Mouse (Mus musculus) liver, embryonic 12.5 days (tissue): ENCODE data around the gene Crtc3. TPM values are rescaled to one million over a fixed set of nuclear protein-coding genes. Genes with fewer than 3 reads are reported as not detected.

Experiments
- ATAC-seq: fragments of 200-750 bp; cut with Nextera tagmentation; 2 replicates; pipeline ENCODE4 v1.8.0; 2017; ENCODE audit warnings: moderate number of reproducible peaks, mild to moderate bottlenecking, moderate library complexity
- H3K27ac ChIP-seq: fragments of 300-500 bp; sonication (generic); 2 replicates; pipeline ENCODE4 v1.5.1; 2016; ENCODE audit warnings: mild to moderate bottlenecking
- H3K27me3 ChIP-seq: fragments of 300-500 bp; sonication (generic); replicated peaks from 2 replicates; pipeline ENCODE4 v1.6.1; 2016; ENCODE audit warnings: mild to moderate bottlenecking, moderate library complexity
- H3K36me3 ChIP-seq: fragments of 300-500 bp; sonication (generic); 2 replicates; pipeline ENCODE4 v1.6.1; 2016; ENCODE audit warnings: mild to moderate bottlenecking, moderate library complexity
- H3K4me1 ChIP-seq: fragments of 300-500 bp; sonication (generic); 2 replicates; pipeline ENCODE4 v1.6.1; 2016
- H3K4me2 ChIP-seq: fragments of 300-500 bp; sonication (generic); 2 replicates; pipeline ENCODE4 v1.6.1; 2016; ENCODE audit warnings: mild to moderate bottlenecking, moderate library complexity
- H3K4me3 ChIP-seq: fragments of 300-500 bp; sonication (generic); 2 replicates; pipeline ENCODE4 v1.5.1; 2016; ENCODE audit warnings: mild to moderate bottlenecking, moderate library complexity
- H3K9ac ChIP-seq: fragments of 300-500 bp; sonication (generic); 2 replicates; pipeline ENCODE4 v1.6.1; 2016; ENCODE audit warnings: mild to moderate bottlenecking, moderate library complexity
- H3K9me3 ChIP-seq: fragments of 300-500 bp; sonication (generic); replicated peaks from 2 replicates; pipeline ENCODE4 v1.6.1; 2016; ENCODE audit warnings: mild to moderate bottlenecking, moderate library complexity
- WGBS: fragments of 180-500 bp; shearing (Covaris S2); methylation state at CpG from one replicate; pipeline ENCODE4 v1.1.7; 2016; ENCODE audit not compliant: insufficient replicate concordance; 5-methylcytosine and 5-hydroxymethylcytosine counted together
- polyA plus RNA-seq: library from polyadenylated mRNA; unstranded; fragments of >200 nt; fragmentation: Nextera tagmentation; extraction: Ambion mirVana; gene quantifications from 2 replicates; pipeline ENCODE4 v1.2.1, GENCODE M21; 2016

Crtc3 gene
- 7.0 and 7.1 TPM in 2 replicates for polyA plus RNA-seq

GRCm38 (mm10) chr7:80688556-80689220 is at the start of gene Crtc3:
TSS of gene Crtc3 (minus strand) at chr7:80688877.
- H3K4me3 ChIP-seq = peak within 1 kb of the TSS; percentile 81
- H3K36me3 ChIP-seq = no peaks in the 10 kb centered on the region
- peak; percentile 88 for ATAC-seq
- under 1% methylated on average over 73 of the region's 83 CpGs for WGBS
- no peaks in the 10 kb centered on the region; the same call in 1 of the 2 replicates for H3K27me3 ChIP-seq
- peak within 1 kb of the TSS; percentile 88 for H3K27ac ChIP-seq
- H3K9ac ChIP-seq = peak within 1 kb of the TSS; percentile 88
- peaks cover 40% of the 10 kb centered on the region for H3K4me1 ChIP-seq
- H3K9me3 ChIP-seq = no peaks in the 10 kb centered on the region
- H3K4me2 ChIP-seq = peak within 1 kb of the TSS; percentile 95

DNA sequence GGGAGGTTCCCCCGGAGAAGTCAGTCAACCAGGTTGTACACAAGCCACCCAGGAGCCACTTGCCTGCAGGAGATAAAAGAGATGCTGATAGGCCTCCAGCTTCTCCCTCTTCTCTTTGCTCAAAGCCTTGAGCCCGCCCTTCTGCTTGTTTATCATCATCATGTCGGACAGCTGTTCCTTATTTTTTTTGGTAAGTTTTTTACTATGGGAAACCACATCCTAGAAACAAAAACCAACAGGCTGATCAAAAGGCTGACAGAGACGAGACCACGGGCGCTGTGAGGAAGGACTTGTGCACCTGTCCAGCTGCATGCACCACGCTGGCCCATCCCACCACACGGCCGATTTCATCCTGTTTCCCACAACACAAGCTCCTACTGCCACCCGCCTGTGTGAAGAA is 47.5 kb upstream of the Crtc3 start:
- H3K27ac ChIP-seq = no peak overlapping the region
- 65% methylated on average over 10 of the region's 10 CpGs for WGBS
- no peaks in the 10 kb centered on the region; the same call in 1 of the 2 replicates for H3K4me1 ChIP-seq
- no peak overlapping the region for H3K4me2 ChIP-seq
- H3K9ac ChIP-seq = no peak overlapping the region
- H3K9me3 ChIP-seq = no peaks in the 10 kb centered on the region
- no peaks in the 10 kb centered on the region for H3K27me3 ChIP-seq
- ATAC-seq = no peak
- H3K4me3 ChIP-seq = no peak overlapping the region
- H3K36me3 ChIP-seq = peaks cover 66% of the 10 kb centered on the region

DNA sequence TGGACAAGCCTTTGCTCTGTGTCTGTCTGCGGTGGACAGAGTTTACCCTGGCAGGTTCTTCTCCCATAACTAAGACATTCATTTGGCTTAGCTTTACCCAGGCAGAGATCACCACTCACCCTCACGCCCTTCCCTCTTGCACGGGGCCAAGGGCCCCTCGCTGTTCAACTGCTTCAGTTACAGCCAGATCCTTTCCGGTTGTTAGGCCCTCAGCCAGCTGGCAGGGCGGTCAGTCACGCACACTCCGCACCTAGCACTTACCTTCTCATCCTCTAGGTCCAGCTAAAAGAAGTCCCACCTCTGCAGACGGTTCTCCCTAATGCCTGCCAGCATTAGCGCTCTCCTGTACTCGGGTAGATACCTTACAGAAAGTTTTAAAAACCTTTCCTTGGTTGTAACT is 44.3 kb upstream of the Crtc3 start:
- Histone ChIP-seq H3K4me1 (peaks cover 10% of the 10 kb centered on the region), H3K4me2 (no peak overlapping the region), H3K27me3 (no peaks in the 10 kb centered on the region), H3K36me3 (peaks cover 64% of the 10 kb centered on the region), H3K4me3 (no peak overlapping the region), H3K27ac (no peak overlapping the region), H3K9ac (no peak overlapping the region), H3K9me3 (no peaks in the 10 kb centered on the region)
- WGBS = 85% methylated on average over 11 of the region's 11 CpGs
- no peak for ATAC-seq

GRCm38 (mm10) chr7:80729662-80730061 is 41.0 kb upstream of the Crtc3 start:
- no peak overlapping the region for H3K27ac ChIP-seq
- peaks cover 10% of the 10 kb centered on the region for H3K4me1 ChIP-seq
- H3K4me2 ChIP-seq = no peak overlapping the region
- H3K36me3 ChIP-seq = peaks cover 66% of the 10 kb centered on the region
- H3K27me3 ChIP-seq = no peaks in the 10 kb centered on the region
- ATAC-seq = no peak
- H3K4me3 ChIP-seq = no peak overlapping the region
- H3K9ac ChIP-seq = no peak overlapping the region
- WGBS = 26% methylated on average over 8 of the region's 8 CpGs
- no peaks in the 10 kb centered on the region for H3K9me3 ChIP-seq

DNA sequence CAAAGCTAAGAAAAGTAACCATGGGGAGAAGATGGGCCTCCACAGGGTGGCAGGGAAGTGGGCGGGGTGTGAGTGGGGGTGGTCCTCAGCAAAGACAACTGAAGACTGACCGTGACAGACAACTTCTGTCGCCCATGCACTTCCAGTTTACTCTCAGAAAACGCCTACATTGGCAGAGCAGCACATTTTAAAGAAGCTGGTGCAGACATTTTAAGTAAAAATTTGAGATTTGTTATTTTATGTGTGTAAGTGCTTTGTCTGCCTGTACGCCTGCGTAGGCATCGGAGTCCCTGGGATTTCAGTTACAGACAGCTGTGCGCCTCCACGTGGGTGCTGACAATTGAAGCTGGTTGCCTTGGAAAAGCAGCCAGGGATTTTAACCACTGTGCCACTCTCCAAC is 32.4 kb upstream of the Crtc3 start:
- Histone ChIP-seq H3K4me2 (no peak overlapping the region), H3K27ac (0 out of 2 replicates have a peak overlapping the region, but pooled peaks have one; percentile 14), H3K4me3 (no peak overlapping the region), H3K27me3 (no peaks in the 10 kb centered on the region), H3K4me1 (peaks cover 53% of the 10 kb centered on the region), H3K9me3 (no peaks in the 10 kb centered on the region), H3K9ac (no peak overlapping the region), H3K36me3 (peaks cover 73% of the 10 kb centered on the region)
- 63% methylated on average over 9 of the region's 9 CpGs for WGBS
- ATAC-seq = no peak

- Histone ChIP-seq H3K9me3 (no peaks in the 10 kb centered on the region), H3K27ac (no peak overlapping the region), H3K4me2 (no peak overlapping the region), H3K9ac (no peak overlapping the region), H3K4me3 (no peak overlapping the region), H3K36me3 (peaks cover 70% of the 10 kb centered on the region), H3K4me1 (peaks cover 58% of the 10 kb centered on the region), H3K27me3 (no peaks in the 10 kb centered on the region)
- WGBS = 63% methylated on average over 7 of the region's 7 CpGs
- ATAC-seq = peak; percentile 60; the same call in 1 of the 2 replicates
These were observed 30.9 kb upstream of the Crtc3 start for GRCm38 (mm10) chr7:80719582-80719981.

DNA sequence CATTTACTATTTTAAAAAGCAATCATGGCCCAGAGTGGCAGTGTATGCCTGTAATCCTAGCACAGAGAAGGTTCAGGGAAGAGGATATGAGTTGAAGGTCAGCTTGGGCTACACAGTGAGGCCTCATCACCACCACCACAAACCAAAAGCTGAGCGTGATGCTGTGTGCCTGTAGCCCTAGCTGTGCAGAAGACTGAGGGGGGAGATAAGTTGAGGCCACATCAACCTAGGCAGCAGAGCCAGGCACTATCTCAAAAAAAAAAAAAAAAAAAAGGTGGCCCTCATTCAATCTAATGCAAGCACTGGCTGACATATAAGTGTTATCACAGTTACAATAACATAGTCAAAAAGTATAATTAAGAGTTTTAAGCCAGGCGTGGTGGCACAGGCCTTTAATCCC is 30.4 kb upstream of the Crtc3 start:
- no peak overlapping the region for H3K27ac ChIP-seq
- H3K36me3 ChIP-seq = peaks cover 65% of the 10 kb centered on the region
- H3K4me3 ChIP-seq = no peak overlapping the region
- no peak overlapping the region for H3K4me2 ChIP-seq
- ATAC-seq = peak; percentile 73
- H3K27me3 ChIP-seq = no peaks in the 10 kb centered on the region
- H3K9ac ChIP-seq = no peak overlapping the region
- 47% methylated on average over 2 of the region's 2 CpGs for WGBS
- H3K9me3 ChIP-seq = no peaks in the 10 kb centered on the region
- peaks cover 58% of the 10 kb centered on the region for H3K4me1 ChIP-seq

- no peak for ATAC-seq
- peaks cover 58% of the 10 kb centered on the region for H3K4me1 ChIP-seq
- H3K9ac ChIP-seq = no peak overlapping the region
- H3K4me3 ChIP-seq = no peak overlapping the region
- H3K27ac ChIP-seq = no peak overlapping the region
- no peak overlapping the region for H3K4me2 ChIP-seq
- 86% methylated on average over 8 of the region's 8 CpGs for WGBS
- H3K9me3 ChIP-seq = no peaks in the 10 kb centered on the region
- H3K36me3 ChIP-seq = peaks cover 62% of the 10 kb centered on the region
- H3K27me3 ChIP-seq = no peaks in the 10 kb centered on the region
These were observed 29.8 kb upstream of the Crtc3 start for GRCm38 (mm10) chr7:80718471-80718870.

DNA sequence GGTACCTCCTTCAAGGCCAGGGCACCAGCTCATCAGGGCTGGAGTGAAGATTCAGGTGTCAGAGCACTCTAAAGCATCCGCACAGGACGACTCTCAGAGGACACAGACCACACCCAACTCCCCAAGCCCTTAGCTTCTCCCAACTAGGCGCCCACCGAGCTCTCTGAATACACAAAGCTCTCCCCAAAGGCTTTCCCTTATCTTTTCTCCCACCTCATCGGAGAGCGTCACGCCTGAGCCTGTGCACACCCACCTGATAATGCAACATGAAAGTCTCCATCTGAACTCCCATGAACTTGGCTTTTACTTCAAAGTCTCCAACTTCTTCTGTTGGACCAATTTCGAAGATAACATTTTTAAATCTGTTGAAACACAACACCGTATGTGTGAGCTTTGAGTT is 28.1 kb upstream of the Crtc3 start:
- 27% methylated on average over 9 of the region's 9 CpGs for WGBS
- peak; percentile 59 for ATAC-seq
- Histone ChIP-seq H3K36me3 (peaks cover 48% of the 10 kb centered on the region), H3K4me3 (no peak overlapping the region), H3K4me2 (peak overlapping the region; percentile 22), H3K9ac (no peak overlapping the region), H3K9me3 (no peaks in the 10 kb centered on the region), H3K4me1 (peaks cover 58% of the 10 kb centered on the region), H3K27me3 (no peaks in the 10 kb centered on the region), H3K27ac (no peak overlapping the region)

DNA sequence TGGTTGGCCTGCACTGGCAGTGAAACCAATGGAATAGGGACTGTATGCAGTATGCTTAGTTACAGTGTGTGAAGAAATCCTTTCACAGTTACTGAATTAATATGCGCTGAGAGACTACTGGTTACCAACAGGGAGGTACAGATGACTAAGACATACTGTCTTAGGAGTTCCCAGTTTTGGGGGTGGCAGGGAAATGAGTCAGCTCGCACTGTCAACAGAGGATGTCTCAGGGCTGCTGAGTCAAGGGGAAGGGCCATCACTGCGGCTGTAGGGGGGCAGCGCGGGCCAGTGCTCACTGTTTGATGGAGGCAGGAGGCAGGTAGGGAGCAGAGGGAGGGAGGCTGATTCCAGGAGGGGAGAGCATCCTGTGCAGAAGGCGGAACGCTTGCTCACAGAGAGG is 26.6 kb upstream of the Crtc3 start:
- H3K4me3 ChIP-seq = no peak overlapping the region
- WGBS = 81% methylated on average over 7 of the region's 7 CpGs
- H3K27me3 ChIP-seq = no peaks in the 10 kb centered on the region
- H3K4me2 ChIP-seq = no peak overlapping the region
- peaks cover 40% of the 10 kb centered on the region for H3K36me3 ChIP-seq
- H3K4me1 ChIP-seq = peaks cover 46% of the 10 kb centered on the region
- ATAC-seq = peak; percentile 40; the same call in 1 of the 2 replicates
- no peaks in the 10 kb centered on the region for H3K9me3 ChIP-seq
- no peak overlapping the region for H3K27ac ChIP-seq
- H3K9ac ChIP-seq = no peak overlapping the region

- H3K9ac ChIP-seq = no peak overlapping the region
- H3K9me3 ChIP-seq = no peaks in the 10 kb centered on the region
- no peak overlapping the region for H3K4me2 ChIP-seq
- H3K4me3 ChIP-seq = no peak overlapping the region
- peaks cover 10% of the 10 kb centered on the region for H3K4me1 ChIP-seq
- no peaks in the 10 kb centered on the region for H3K27me3 ChIP-seq
- 73% methylated on average over 8 of the region's 8 CpGs for WGBS
- H3K27ac ChIP-seq = no peak overlapping the region
- H3K36me3 ChIP-seq = peaks cover 18% of the 10 kb centered on the region
- ATAC-seq = no peak
These were observed 22.8 kb upstream of the Crtc3 start for GRCm38 (mm10) chr7:80711496-80711895.

DNA sequence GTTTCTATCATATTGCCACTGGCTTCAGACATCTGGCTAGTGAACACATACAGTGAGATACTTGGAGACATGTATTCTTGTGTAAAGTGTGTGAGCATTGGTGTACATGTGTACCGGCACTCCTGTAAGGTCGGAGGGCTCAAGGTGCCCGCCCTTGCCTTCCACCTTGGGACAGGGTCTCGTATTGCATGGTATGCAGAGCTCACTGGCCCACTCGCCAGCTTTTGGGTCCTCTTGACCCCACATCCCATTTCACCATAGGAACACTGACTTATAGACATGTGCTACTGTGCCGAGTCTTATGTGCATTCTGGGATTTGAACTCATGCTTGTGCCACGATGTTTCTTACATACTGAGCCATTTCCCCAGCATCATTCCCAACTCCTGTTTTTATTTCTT is 21.7 kb upstream of the Crtc3 start:
- Histone ChIP-seq H3K36me3 (peaks cover 10% of the 10 kb centered on the region), H3K4me1 (peaks cover under 1% of the 10 kb centered on the region; the same call in 1 of the 2 replicates), H3K4me3 (no peak overlapping the region), H3K4me2 (no peak overlapping the region), H3K27me3 (no peaks in the 10 kb centered on the region), H3K9ac (no peak overlapping the region), H3K27ac (no peak overlapping the region), H3K9me3 (no peaks in the 10 kb centered on the region)
- 81% methylated on average over 7 of the region's 7 CpGs for WGBS
- no peak for ATAC-seq

DNA sequence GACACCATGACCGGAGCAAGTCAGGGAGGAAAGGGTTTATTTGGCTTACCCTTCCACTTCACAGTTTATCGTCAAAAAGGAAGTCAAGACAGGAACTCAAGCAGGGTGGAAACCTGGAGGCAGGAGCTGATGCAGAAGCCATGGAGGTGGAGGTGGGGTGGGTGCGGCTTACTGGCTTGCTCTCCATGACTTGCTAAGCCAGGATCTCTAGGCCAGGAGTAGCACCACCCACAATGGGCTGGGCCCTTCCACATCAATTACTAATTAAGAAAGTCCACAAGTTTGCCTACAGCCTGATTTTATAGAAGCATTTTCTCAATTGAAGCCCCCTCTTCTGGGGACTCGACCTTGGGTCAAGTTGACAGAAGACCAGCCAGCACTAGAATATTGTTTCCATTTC is 15.4 kb upstream of the Crtc3 start:
- Histone ChIP-seq H3K27ac (no peak overlapping the region), H3K9me3 (no peaks in the 10 kb centered on the region), H3K27me3 (no peaks in the 10 kb centered on the region), H3K9ac (no peak overlapping the region), H3K4me3 (no peak overlapping the region), H3K4me1 (peaks cover 23% of the 10 kb centered on the region), H3K4me2 (no peak overlapping the region), H3K36me3 (no peaks in the 10 kb centered on the region)
- WGBS = 71% methylated on average over 4 of the region's 4 CpGs
- no peak; the same call in 1 of the 2 replicates for ATAC-seq
